Mouse (Mus musculus): ENCODE data around the gene Egln3. TPM values are rescaled to one million over a fixed set of nuclear protein-coding genes. Genes with fewer than 3 reads are reported as not detected.

Gene Egln3
- polyA plus RNA-seq, 1 experiment from 2014 or later = 4.8 TPM

DNA sequence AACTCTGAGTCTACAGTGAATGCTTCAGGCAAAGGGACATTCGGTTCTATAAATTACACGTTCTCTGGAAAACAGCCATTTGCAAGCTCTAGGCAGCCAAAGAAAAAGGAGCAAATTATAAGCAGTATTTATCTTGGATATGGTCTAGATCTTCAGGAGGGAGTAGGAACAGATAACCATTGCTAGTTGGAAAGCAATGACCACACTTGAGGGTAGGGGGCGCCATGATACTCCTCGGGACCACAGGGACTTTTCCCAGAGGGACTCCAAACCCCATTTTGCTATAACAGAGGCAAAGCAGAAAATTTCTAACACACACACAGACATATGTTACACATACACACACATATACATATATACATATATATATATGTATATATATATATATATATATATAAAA lies 3.5 kb downstream of the Egln3 start:
- ATAC-seq (replicated peaks) = no peak
- peaks cover 17% of the 10 kb centered on the region for H3K27me3 ChIP-seq (replicated peaks)
- 38% methylated on average over 4 of the region's 4 CpGs for WGBS
- H3K27ac ChIP-seq = no peak overlapping the region
- H3K4me1 ChIP-seq = peaks cover 34% of the 10 kb centered on the region
- no peaks in the 10 kb centered on the region for H3K9me3 ChIP-seq
- H3K4me3 ChIP-seq = no peak overlapping the region
- H3K36me3 ChIP-seq (replicated peaks) = no peaks in the 10 kb centered on the region
- no peak overlapping the region for H3K4me2 ChIP-seq
- H3K9ac ChIP-seq = no peak overlapping the region

DNA sequence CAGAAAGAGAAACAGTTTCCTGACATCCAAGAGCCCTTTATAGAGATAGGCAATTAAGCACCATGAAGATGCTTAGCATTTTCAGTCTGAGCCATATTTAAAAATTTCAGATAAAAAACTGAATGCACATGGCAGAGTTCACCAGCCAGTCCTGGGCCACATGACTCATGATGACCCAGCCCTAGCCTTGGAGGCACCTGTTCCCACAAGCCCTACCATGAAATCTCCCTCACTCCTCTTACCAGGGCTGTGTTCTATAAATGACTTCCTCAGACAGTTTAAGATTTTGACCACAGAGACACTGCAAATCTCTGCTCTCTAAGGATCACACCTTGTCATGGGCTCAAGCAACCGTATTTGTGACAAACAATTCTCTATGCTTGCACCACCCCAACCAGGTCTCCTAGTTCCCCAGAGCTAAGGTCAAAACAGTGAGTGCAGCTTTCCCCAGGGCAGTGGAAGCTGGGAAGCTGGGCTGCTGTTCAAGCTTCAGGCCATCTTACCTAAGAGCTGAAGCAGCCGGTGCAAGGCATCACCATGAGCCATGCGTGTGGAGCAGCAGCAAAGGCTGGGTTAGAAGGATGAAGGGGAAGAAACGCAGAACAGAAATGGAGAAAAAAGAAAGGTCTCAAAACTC lies 5.3 kb downstream of the Egln3 start:
- H3K4me2 ChIP-seq = no peak overlapping the region
- peaks cover 31% of the 10 kb centered on the region for H3K4me1 ChIP-seq
- H3K9ac ChIP-seq = no peak overlapping the region
- no peak overlapping the region for H3K27ac ChIP-seq
- 90% methylated on average over 4 of the region's 4 CpGs for WGBS
- peaks cover 18% of the 10 kb centered on the region for H3K27me3 ChIP-seq (replicated peaks)
- H3K36me3 ChIP-seq (replicated peaks) = no peaks in the 10 kb centered on the region
- no peak overlapping the region for H3K4me3 ChIP-seq
- H3K9me3 ChIP-seq = no peaks in the 10 kb centered on the region
- ATAC-seq (replicated peaks) = no peak

DNA sequence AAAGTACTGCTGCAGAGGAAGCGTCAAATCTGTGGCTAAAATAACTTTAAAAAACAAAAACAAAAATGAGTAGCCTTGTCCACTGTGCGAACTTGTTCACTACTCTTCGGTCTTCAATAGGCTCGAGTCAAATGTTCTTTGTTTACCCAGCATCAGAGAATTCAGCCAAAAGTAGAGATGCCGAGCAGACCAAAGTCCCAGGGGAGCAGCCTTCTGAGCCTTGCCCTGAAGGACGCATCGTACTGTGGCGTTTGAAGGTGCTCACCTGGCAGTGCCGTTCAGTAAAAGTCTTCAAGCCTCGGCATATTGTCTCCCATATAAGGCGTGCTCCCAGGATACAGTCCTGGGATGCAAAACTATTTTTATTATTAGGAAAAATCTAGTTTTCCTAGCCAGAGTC lies 5.8 kb downstream of the Egln3 start:
- Histone ChIP-seq H3K4me3 (no peak overlapping the region), H3K9me3 (no peaks in the 10 kb centered on the region), H3K27ac (peak overlapping the region; percentile 10; the same call in 1 of the 2 replicates), H3K4me2 (peak overlapping the region; percentile 6), H3K27me3 (replicated peaks) (peaks cover 13% of the 10 kb centered on the region), H3K36me3 (replicated peaks) (no peaks in the 10 kb centered on the region), H3K9ac (no peak overlapping the region), H3K4me1 (peaks cover 30% of the 10 kb centered on the region)
- WGBS = 51% methylated on average over 11 of the region's 11 CpGs
- no peak for ATAC-seq (replicated peaks)

DNA sequence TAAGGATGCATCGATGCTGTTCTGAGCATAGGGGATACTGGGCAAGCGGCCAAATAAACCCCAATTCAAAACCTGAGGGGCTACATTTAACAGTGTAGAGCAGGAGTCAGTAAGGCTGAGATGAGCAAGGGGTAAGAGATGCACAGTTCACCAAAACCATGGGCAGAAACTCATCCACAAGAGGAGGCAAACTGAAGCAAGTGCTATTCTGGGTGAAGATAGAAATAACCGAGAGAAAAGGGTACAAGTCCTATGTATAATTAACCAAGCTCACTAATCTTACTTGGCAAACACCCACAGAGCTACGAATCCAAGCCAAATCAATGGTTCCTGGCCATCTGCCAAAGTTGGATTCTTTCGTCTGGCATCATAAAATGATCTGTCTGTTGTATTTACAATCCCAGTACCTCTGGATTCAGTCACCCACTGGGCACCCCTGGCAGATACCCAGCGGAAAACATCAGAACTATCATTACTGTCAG lies 6.3 kb downstream of the Egln3 start:
- peak; percentile 58 for ATAC-seq (replicated peaks)
- Histone ChIP-seq H3K4me3 (no peak overlapping the region), H3K4me1 (peaks cover 31% of the 10 kb centered on the region), H3K36me3 (replicated peaks) (no peaks in the 10 kb centered on the region), H3K27ac (peak overlapping the region; percentile 29; the same call in 1 of the 2 replicates), H3K27me3 (replicated peaks) (peaks cover 8% of the 10 kb centered on the region), H3K9me3 (no peaks in the 10 kb centered on the region), H3K4me2 (peak overlapping the region; percentile 6), H3K9ac (no peak overlapping the region)
- 39% methylated on average over 6 of the region's 6 CpGs for WGBS

- Histone ChIP-seq H3K27ac (0 out of 2 replicates have a peak overlapping the region, but pooled peaks have one; percentile 29), H3K27me3 (replicated peaks) (peaks cover 4% of the 10 kb centered on the region), H3K4me1 (peaks cover 35% of the 10 kb centered on the region), H3K9me3 (no peaks in the 10 kb centered on the region), H3K9ac (no peak overlapping the region), H3K4me3 (no peak overlapping the region), H3K36me3 (replicated peaks) (no peaks in the 10 kb centered on the region), H3K4me2 (0 out of 2 replicates have a peak overlapping the region, but pooled peaks have one; percentile 6)
- ATAC-seq (replicated peaks) = no peak
- WGBS = 67% methylated on average over 8 of the region's 8 CpGs
Measured at GRCm38 (mm10) chr12:54196881-54197280, 6.8 kb downstream of the Egln3 start.

DNA sequence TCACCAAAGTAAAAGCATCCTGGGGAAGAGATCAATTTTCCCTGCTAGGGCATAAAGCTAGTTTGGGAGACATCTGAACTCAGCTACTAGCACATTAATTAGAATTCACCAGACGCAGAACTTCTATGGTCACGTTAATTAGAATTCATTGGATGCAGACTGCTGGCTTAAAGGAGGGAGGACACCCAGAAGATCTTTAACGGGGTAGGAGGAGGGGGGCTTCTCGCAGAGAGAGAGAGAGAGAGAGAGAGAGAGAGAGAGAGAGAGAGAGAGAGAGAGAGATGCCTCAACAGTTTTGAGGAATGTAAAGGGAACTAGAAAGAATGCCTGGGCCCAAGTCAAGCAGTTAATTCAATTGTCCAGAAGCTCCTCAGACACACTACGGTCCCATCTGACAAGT lies 9.5 kb downstream of the Egln3 start:
- Histone ChIP-seq H3K4me2 (no peak overlapping the region), H3K27ac (no peak overlapping the region), H3K4me3 (no peak overlapping the region), H3K27me3 (replicated peaks) (0 out of 2 replicates have a peak, but pooled peaks cover 2% of the 10 kb centered on the region), H3K36me3 (replicated peaks) (no peaks in the 10 kb centered on the region), H3K4me1 (peaks cover 46% of the 10 kb centered on the region), H3K9ac (no peak overlapping the region), H3K9me3 (no peaks in the 10 kb centered on the region)
- no peak for ATAC-seq (replicated peaks)
- WGBS = 9% methylated on average over 5 of the region's 5 CpGs

- Histone ChIP-seq H3K9me3 (no peaks in the 10 kb centered on the region), H3K27ac (peak overlapping the region; percentile 56; the same call in 1 of the 2 replicates), H3K4me2 (peak overlapping the region; percentile 57), H3K9ac (peak overlapping the region; percentile 23), H3K4me1 (peaks cover 33% of the 10 kb centered on the region), H3K36me3 (replicated peaks) (no peaks in the 10 kb centered on the region), H3K27me3 (replicated peaks) (0 out of 2 replicates have a peak, but pooled peaks cover 2% of the 10 kb centered on the region), H3K4me3 (peak overlapping the region; percentile 30)
- ATAC-seq (replicated peaks) = peak; percentile 19; the same call in 1 of the 2 replicates
- WGBS = 2% methylated on average over 5 of the region's 5 CpGs
Measured at GRCm38 (mm10) chr12:54192305-54192661, 11.4 kb downstream of the Egln3 start.

GRCm38 (mm10) chr12:54191608-54192304 lies 11.9 kb downstream of the Egln3 start:
- Histone ChIP-seq H3K9me3 (no peaks in the 10 kb centered on the region), H3K4me3 (peak overlapping the region; percentile 30), H3K4me1 (peaks cover 28% of the 10 kb centered on the region), H3K36me3 (replicated peaks) (no peaks in the 10 kb centered on the region), H3K9ac (peak overlapping the region; percentile 23), H3K27ac (peak overlapping the region; percentile 56), H3K27me3 (replicated peaks) (0 out of 2 replicates have a peak, but pooled peaks cover 2% of the 10 kb centered on the region), H3K4me2 (peak overlapping the region; percentile 57)
- ATAC-seq (replicated peaks) = peak; percentile 96
- 4% methylated on average over 19 of the region's 19 CpGs for WGBS

- 54% methylated on average over 9 of the region's 9 CpGs for WGBS
- Histone ChIP-seq H3K9me3 (no peaks in the 10 kb centered on the region), H3K27ac (peak overlapping the region; percentile 56; the same call in 1 of the 2 replicates), H3K4me3 (no peak overlapping the region), H3K27me3 (replicated peaks) (0 out of 2 replicates have a peak, but pooled peaks cover 2% of the 10 kb centered on the region), H3K9ac (no peak overlapping the region), H3K4me1 (peaks cover 28% of the 10 kb centered on the region), H3K4me2 (peak overlapping the region; percentile 57; the same call in 1 of the 2 replicates), H3K36me3 (replicated peaks) (no peaks in the 10 kb centered on the region)
- no peak for ATAC-seq (replicated peaks)
Measured at GRCm38 (mm10) chr12:54191181-54191580, 12.5 kb downstream of the Egln3 start.

DNA sequence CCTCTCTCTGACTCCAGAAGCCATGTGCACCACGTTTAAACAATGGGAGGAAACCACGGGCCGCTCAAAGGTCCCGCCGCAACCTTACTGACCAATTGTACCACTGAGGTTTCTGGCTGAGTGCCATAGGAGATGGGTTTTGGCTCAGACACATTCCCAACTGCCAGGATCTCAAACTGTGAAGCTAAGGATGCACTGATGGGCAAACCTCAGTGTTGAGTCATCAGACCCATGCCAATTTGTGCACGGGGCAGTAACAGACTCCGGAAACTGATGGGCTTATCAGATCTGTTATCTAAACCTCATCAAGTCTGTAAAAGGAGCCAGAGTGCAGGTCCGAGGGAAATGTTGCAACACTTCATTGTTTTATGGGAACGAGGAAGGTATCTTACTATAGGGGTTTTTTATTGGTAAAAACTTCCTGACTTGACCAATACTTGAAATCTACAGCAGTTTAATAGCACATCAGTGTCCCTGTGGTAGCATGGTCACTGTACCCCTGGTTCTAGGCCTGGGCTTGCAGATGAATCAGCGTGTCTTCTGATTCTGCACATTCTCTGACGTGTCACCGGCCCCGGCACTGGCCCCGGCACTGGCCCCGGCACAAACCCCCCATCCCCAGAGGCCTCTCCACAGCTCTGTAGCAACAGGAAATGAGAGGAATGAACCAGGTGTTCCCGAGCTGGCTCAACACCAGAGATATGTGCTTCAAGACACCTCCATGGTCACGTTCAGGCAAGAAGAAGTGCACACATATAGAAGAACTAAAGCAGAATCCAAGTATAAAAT lies 15.7 kb downstream of the Egln3 start:
- H3K27ac ChIP-seq = no peak overlapping the region
- no peak overlapping the region for H3K4me2 ChIP-seq
- H3K4me1 ChIP-seq = peaks cover 22% of the 10 kb centered on the region
- no peak overlapping the region for H3K4me3 ChIP-seq
- H3K27me3 ChIP-seq (replicated peaks) = no peaks in the 10 kb centered on the region
- H3K36me3 ChIP-seq (replicated peaks) = no peaks in the 10 kb centered on the region
- H3K9ac ChIP-seq = no peak overlapping the region
- ATAC-seq (replicated peaks) = no peak
- no peaks in the 10 kb centered on the region for H3K9me3 ChIP-seq
- 79% methylated on average over 17 of the region's 17 CpGs for WGBS

DNA sequence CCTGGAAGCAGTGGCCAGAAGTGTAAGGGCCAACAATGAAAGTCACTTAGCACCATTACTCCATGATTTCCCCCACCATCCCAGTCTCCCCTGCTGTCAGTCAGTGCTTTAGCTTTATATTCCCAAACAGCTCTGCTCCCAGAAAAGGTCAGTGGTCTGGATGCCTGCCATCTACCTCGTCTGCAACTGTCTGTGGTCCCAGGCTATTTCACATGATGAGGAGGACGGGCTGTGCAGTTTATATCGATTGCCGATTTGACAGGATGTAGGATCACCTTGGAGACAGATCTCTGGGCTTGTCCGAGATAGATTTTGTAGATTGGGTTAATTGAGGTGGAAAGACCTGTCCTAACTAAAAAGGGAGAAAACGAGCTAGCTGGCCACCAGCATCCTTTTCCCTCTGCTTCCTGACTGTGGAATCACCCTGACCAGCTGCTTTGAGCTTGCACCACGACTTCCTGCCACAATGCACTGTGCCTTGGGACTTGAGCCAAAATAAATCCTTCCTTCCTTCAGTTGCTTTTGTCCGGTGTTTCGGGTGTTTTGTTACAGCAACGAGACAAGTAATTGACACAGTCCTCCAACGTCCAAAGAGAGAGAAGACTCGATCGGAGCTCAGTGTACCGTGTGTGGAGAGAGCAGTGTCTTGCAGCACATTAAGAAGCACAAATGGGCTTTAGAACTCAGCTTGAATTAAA lies 16.6 kb downstream of the Egln3 start:
- Histone ChIP-seq H3K9ac (no peak overlapping the region), H3K27me3 (replicated peaks) (no peaks in the 10 kb centered on the region), H3K27ac (no peak overlapping the region), H3K9me3 (no peaks in the 10 kb centered on the region), H3K36me3 (replicated peaks) (no peaks in the 10 kb centered on the region), H3K4me3 (no peak overlapping the region), H3K4me2 (no peak overlapping the region), H3K4me1 (peaks cover 13% of the 10 kb centered on the region)
- ATAC-seq (replicated peaks) = no peak
- 47% methylated on average over 14 of the region's 14 CpGs for WGBS
